Mouse (Mus musculus) bone marrow macrophage, adult 2 months (primary cell): ENCODE measurements around the gene Gm26741.

Experiments
- CTCF ChIP-seq: IDR thresholded peaks from 2 replicates; pipeline ENCODE4 v1.5.1; 2012; ENCODE audit warnings: low read depth, mild to moderate bottlenecking, low read length, moderate library complexity
- POLR2A ChIP-seq: IDR thresholded peaks from 2 replicates; pipeline ENCODE4 v1.6.1; 2012; ENCODE audit warnings: mild to moderate bottlenecking, low read depth, low read length, borderline replicate concordance

GRCm38 (mm10) chr10:52377813-52378212 is 19.2 kb downstream of the Gm26741 start:
- TF ChIP-seq CTCF = no peak
- no peak for TF ChIP-seq POLR2A
